In the genomic region with DNA sequence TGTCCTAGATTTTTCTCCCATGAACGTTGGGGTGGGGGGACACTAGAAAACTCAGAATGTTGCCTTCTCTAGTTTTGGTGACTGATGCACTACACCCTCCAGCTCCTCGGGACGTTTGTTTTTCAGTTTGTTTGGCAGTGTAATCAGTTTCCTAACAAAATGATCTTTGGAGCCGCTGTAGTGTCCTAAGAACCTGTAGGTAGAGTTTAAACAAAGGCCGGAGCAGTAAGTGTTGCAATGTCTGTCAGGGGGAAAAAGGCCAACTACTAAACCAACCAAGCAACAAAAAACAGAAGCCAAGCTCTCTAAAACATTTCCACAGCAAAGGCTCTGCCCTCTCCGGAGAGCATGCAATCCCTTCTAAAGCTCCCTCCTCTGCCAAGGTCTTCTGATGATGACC, we compare ENCODE assay signal across 8 mouse cellular contexts. TPM values are rescaled to one million over a fixed set of nuclear protein-coding genes. Genes with fewer than 3 reads are reported as not detected.
DNase-seq lines count a peak whose midpoint lies in the region; ATAC-seq and TF ChIP-seq lines count a peak whose summit lies in the region.
"Had no signal": no experiment of that assay in that cellular context is flagged by ENCODE, and none has a peak within 500 bp of the region (broad histone marks: within the 10 kb centered on the region; RNA-seq: fewer than 3 reads in every experiment).

No protein-coding gene starts in this region.

- WGBS in forebrain, embryonic 14.5 days, result 73% methylated on average over 6 of the region's 6 CpGs
- WGBS in limb, embryonic 11.5 days, result 73% methylated on average over 6 of the region's 6 CpGs
- 72% methylated on average over 6 of the region's 6 CpGs for WGBS in neural tube, embryonic 15.5 days

- no peak for TF ChIP-seq CTCF in left cerebral cortex, adult 2 months (IDR thresholded peaks at IDR 0.05)

- no peaks in the 10 kb centered on the region for H3K36me3 ChIP-seq in forebrain, embryonic 14.5 days (ENCODE audit: control insufficient read depth, insufficient read depth, low read length)
- no peaks in the 10 kb centered on the region for H3K36me3 ChIP-seq in limb, embryonic 11.5 days (ENCODE audit: control insufficient read depth, insufficient read depth, low read length)
- no peaks in the 10 kb centered on the region for H3K36me3 ChIP-seq in neural tube, embryonic 15.5 days

- H3K9me3 ChIP-seq in forebrain, embryonic 14.5 days (replicated peaks; ENCODE audit: control insufficient read depth, low read length), result no peaks in the 10 kb centered on the region
- H3K9me3 ChIP-seq in limb, embryonic 11.5 days (ENCODE audit: control insufficient read depth, low read length), result no peaks in the 10 kb centered on the region
- H3K9me3 ChIP-seq in neural tube, embryonic 15.5 days (replicated peaks), result no peaks in the 10 kb centered on the region

- peak overlapping the region; percentile 19; the same call in 1 of the 2 replicates for H3K27ac ChIP-seq in left cerebral cortex, adult 2 months
- no peak overlapping the region for H3K27ac ChIP-seq in forebrain, embryonic 14.5 days (ENCODE audit: low read depth, low read length)
- no peak overlapping the region for H3K27ac ChIP-seq in limb, embryonic 11.5 days (replicated peaks; ENCODE audit: low read depth, low read length)
- no peak overlapping the region for H3K27ac ChIP-seq in neural tube, embryonic 15.5 days (replicated peaks)

- peak overlapping the region; percentile 69 for H3K4me2 ChIP-seq in forebrain, embryonic 14.5 days (ENCODE audit: low read length)
- H3K4me2 ChIP-seq in limb, embryonic 11.5 days (ENCODE audit: low read depth, severe bottlenecking), result peak overlapping the region; percentile 87
- peak overlapping the region; percentile 86 for H3K4me2 ChIP-seq in neural tube, embryonic 15.5 days

- peak overlapping the region; percentile 55 for H3K4me3 ChIP-seq in left cerebral cortex, adult 2 months
- H3K4me3 ChIP-seq in forebrain, embryonic 14.5 days (ENCODE audit: low read depth, low read length), result peak overlapping the region; percentile 37; the same call in 1 of the 2 replicates
- peak overlapping the region; percentile 32; the same call in 1 of the 2 replicates for H3K4me3 ChIP-seq in limb, embryonic 11.5 days (ENCODE audit: low read depth, low read length)
- H3K4me3 ChIP-seq in neural tube, embryonic 15.5 days (replicated peaks), result peak overlapping the region; percentile 46

- peak overlapping the region; percentile 58; the same call in 1 of the 2 replicates for H3K9ac ChIP-seq in forebrain, embryonic 14.5 days (ENCODE audit: low read length)
- no peak overlapping the region for H3K9ac ChIP-seq in limb, embryonic 11.5 days (ENCODE audit: low read length)
- H3K9ac ChIP-seq in neural tube, embryonic 15.5 days (replicated peaks), result peak overlapping the region; percentile 64; the same call in 1 of the 2 replicates

- no peak for DNase-seq in left cerebral cortex, adult 2 months (ENCODE audit: extremely low spot score in 1 of 2, low spot score in 2 of 2)
- DNase-seq in left cerebral cortex, adult 18-20 months (ENCODE audit: low spot score in 2 of 2), result no peak
- no peak for DNase-seq in forebrain, embryonic 14.5 days (ENCODE audit: low spot score)
- no peak for DNase-seq in limb, embryonic 11.5 days (ENCODE audit: low spot score)
- DNase-seq in urinary bladder, postnatal 25 days (ENCODE audit: low spot score), result no peak
- DNase-seq in retina, embryonic 14.5 days (ENCODE audit: low spot score), result no peak
- DNase-seq: thymus, postnatal 36 days had no signal

- intact Hi-C loops in left cerebral cortex, adult 2 months (cut with DNase I), result no loop called here

- H3K27me3 ChIP-seq in forebrain, embryonic 14.5 days (replicated peaks; ENCODE audit: control insufficient read depth, insufficient read depth, low read length), result no peaks in the 10 kb centered on the region
- peaks cover 12% of the 10 kb centered on the region for H3K27me3 ChIP-seq in limb, embryonic 11.5 days (ENCODE audit: control insufficient read depth, insufficient read depth, low read length)
- no peaks in the 10 kb centered on the region for H3K27me3 ChIP-seq in neural tube, embryonic 15.5 days (replicated peaks)

- ATAC-seq in forebrain, embryonic 14.5 days, result no peak
- ATAC-seq in limb, embryonic 11.5 days (ENCODE audit: insufficient number of reproducible peaks, low FRiP score, low TSS enrichment, low read depth), result no peak
- no peak; the same call in 1 of the 2 replicates for ATAC-seq in neural tube, embryonic 15.5 days (ENCODE audit: low FRiP score)

- H3K4me1 ChIP-seq in forebrain, embryonic 14.5 days (ENCODE audit: control insufficient read depth, insufficient read depth, low read length), result peaks cover 3% of the 10 kb centered on the region; the same call in 1 of the 2 replicates
- no peaks in the 10 kb centered on the region; the same call in 1 of the 2 replicates for H3K4me1 ChIP-seq in limb, embryonic 11.5 days (ENCODE audit: control insufficient read depth, insufficient read depth, low read length)
- peaks cover 12% of the 10 kb centered on the region for H3K4me1 ChIP-seq in neural tube, embryonic 15.5 days

RNA-seq across cellular contexts. Expression of a gene that starts 0.5 kb away (rescaled TPM):
- under 1 TPM in 1 of 2 experiments, not detected in 1; 0.54 TPM for total RNA-seq in left cerebral cortex, adult 2 months (2021)
- total RNA-seq in left cerebral cortex, adult 18-20 months (2021), result under 1 TPM in 1 of 2 experiments, not detected in 1; 0.16 TPM
- polyA plus RNA-seq in forebrain, embryonic 14.5 days (2014; fragmentation: Nextera tagmentation; extraction: Ambion mirVana), result not detected in 2 replicates
- not detected in 2 replicates for polyA plus RNA-seq in limb, embryonic 11.5 days (2014; fragmentation: Nextera tagmentation; extraction: Ambion mirVana)
- polyA plus RNA-seq in neural tube, embryonic 15.5 days (2015; fragmentation: Nextera tagmentation; extraction: Ambion mirVana), result 0.17 and 0.41 TPM in 2 replicates
